Mouse (Mus musculus): ENCODE data around the gene Kcnh4. TPM values are rescaled to one million over a fixed set of nuclear protein-coding genes. Genes with fewer than 3 reads are reported as not detected.

Gene Kcnh4
- total and polyA plus RNA-seq, 3 experiments = not detected

- no peak for TF ChIP-seq TAL1 (conservative IDR thresholded peaks at IDR 0.05; ENCODE audit: low read depth, low read length)
- no peak overlapping the region; the same call in 1 of the 2 replicates for H3K4me3 ChIP-seq (ENCODE audit: low read depth, low read length)
- peaks cover 44% of the 10 kb centered on the region for H3K4me1 ChIP-seq (ENCODE audit: insufficient read depth, low read depth, low read length)
- H3K9me3 ChIP-seq (replicated peaks) = no peaks in the 10 kb centered on the region
- ATAC-seq (ENCODE audit: extremely low read depth, insufficient number of reproducible peaks, low FRiP score, poor library complexity, severe bottlenecking) (no peak), DNase-seq (ENCODE audit: low spot score) (no peak)
- H3K27me3 ChIP-seq (ENCODE audit: insufficient read depth, low read length) = no peaks in the 10 kb centered on the region; the same call in 1 of the 2 replicates
- peaks cover 75% of the 10 kb centered on the region for H3K36me3 ChIP-seq (replicated peaks)
Measured at GRCm38 (mm10) chr11:100703366-100703765, 56.4 kb downstream of the Kcnh4 start.

GRCm38 (mm10) chr11:100702906-100703305 lies 56.8 kb downstream of the Kcnh4 start:
- H3K27me3 ChIP-seq (ENCODE audit: insufficient read depth, low read length) = no peaks in the 10 kb centered on the region; the same call in 1 of the 2 replicates
- DNase-seq (ENCODE audit: low spot score) (no peak), ATAC-seq (ENCODE audit: extremely low read depth, insufficient number of reproducible peaks, low FRiP score, poor library complexity, severe bottlenecking) (no peak)
- peaks cover 40% of the 10 kb centered on the region for H3K4me1 ChIP-seq (ENCODE audit: insufficient read depth, low read depth, low read length)
- H3K36me3 ChIP-seq (replicated peaks) = peaks cover 75% of the 10 kb centered on the region
- H3K9me3 ChIP-seq (replicated peaks) = no peaks in the 10 kb centered on the region
- peak overlapping the region; percentile 55; the same call in 1 of the 2 replicates for H3K4me3 ChIP-seq (ENCODE audit: low read depth, low read length)
- TF ChIP-seq GATA2 (IDR thresholded peaks at IDR 0.05; ENCODE audit: borderline replicate concordance, low read depth, low read length) = no peak

GRCm38 (mm10) chr11:100702081-100702851 lies 57.5 kb downstream of the Kcnh4 start:
- no peak for ATAC-seq (ENCODE audit: extremely low read depth, insufficient number of reproducible peaks, low FRiP score, poor library complexity, severe bottlenecking)
- Histone ChIP-seq H3K4me1 (ENCODE audit: insufficient read depth, low read depth, low read length) (peaks cover 40% of the 10 kb centered on the region), H3K36me3 (replicated peaks) (peaks cover 71% of the 10 kb centered on the region)

GRCm38 (mm10) chr11:100701301-100701700 lies 58.4 kb downstream of the Kcnh4 start:
- TF ChIP-seq TAL1 (conservative IDR thresholded peaks at IDR 0.05; ENCODE audit: low read depth, low read length) = no peak
- TF ChIP-seq GATA1 (IDR thresholded peaks at IDR 0.05; ENCODE audit: borderline replicate concordance, low read length) = no peak
- no peak for TF ChIP-seq POLR2AphosphoS5 (IDR thresholded peaks at IDR 0.05; ENCODE audit: insufficient replicate concordance, low read depth, low read length)
- no peak for TF ChIP-seq CTCF (IDR thresholded peaks at IDR 0.05; ENCODE audit: low read depth, low read length)
- TF ChIP-seq GATA2 (IDR thresholded peaks at IDR 0.05; ENCODE audit: borderline replicate concordance, low read depth, low read length) = no peak

More at GRCm38 (mm10) chr11:100702081-100702851, 57.5 kb downstream of the Kcnh4 start:
- TF ChIP-seq GATA2 (IDR thresholded peaks at IDR 0.05; ENCODE audit: borderline replicate concordance, low read depth, low read length) = no peak
- no peak for TF ChIP-seq GATA1 (IDR thresholded peaks at IDR 0.05; ENCODE audit: borderline replicate concordance, low read length)
- TF ChIP-seq CTCF (IDR thresholded peaks at IDR 0.05; ENCODE audit: low read depth, low read length) = peak; percentile 71
- no peak for TF ChIP-seq TAL1 (conservative IDR thresholded peaks at IDR 0.05; ENCODE audit: low read depth, low read length)
- Histone ChIP-seq H3K27me3 (ENCODE audit: insufficient read depth, low read length) (no peaks in the 10 kb centered on the region; the same call in 1 of the 2 replicates), H3K9me3 (replicated peaks) (no peaks in the 10 kb centered on the region), H3K4me3 (ENCODE audit: low read depth, low read length) (peak overlapping the region; percentile 55; the same call in 1 of the 2 replicates)
- DNase-seq (ENCODE audit: low spot score) = peak; percentile 47

GRCm38 (mm10) chr11:100700710-100701109 lies 59.0 kb downstream of the Kcnh4 start:
- ATAC-seq (ENCODE audit: extremely low read depth, insufficient number of reproducible peaks, low FRiP score, poor library complexity, severe bottlenecking) (no peak), DNase-seq (ENCODE audit: low spot score) (no peak)
- H3K9me3 ChIP-seq (replicated peaks) = no peaks in the 10 kb centered on the region
- H3K4me3 ChIP-seq (ENCODE audit: low read depth, low read length) = no peak overlapping the region
- H3K27me3 ChIP-seq (ENCODE audit: insufficient read depth, low read length) = no peaks in the 10 kb centered on the region; the same call in 1 of the 2 replicates
- H3K4me1 ChIP-seq (ENCODE audit: insufficient read depth, low read depth, low read length) = peaks cover 37% of the 10 kb centered on the region
- H3K36me3 ChIP-seq (replicated peaks) = peaks cover 60% of the 10 kb centered on the region
- TF ChIP-seq TAL1 (conservative IDR thresholded peaks at IDR 0.05; ENCODE audit: low read depth, low read length) (no peak), CTCF (IDR thresholded peaks at IDR 0.05; ENCODE audit: low read depth, low read length) (no peak), GATA1 (IDR thresholded peaks at IDR 0.05; ENCODE audit: borderline replicate concordance, low read length) (no peak), POLR2AphosphoS5 (IDR thresholded peaks at IDR 0.05; ENCODE audit: insufficient replicate concordance, low read depth, low read length) (no peak), GATA2 (IDR thresholded peaks at IDR 0.05; ENCODE audit: borderline replicate concordance, low read depth, low read length) (no peak)

More at GRCm38 (mm10) chr11:100701301-100701700, 58.4 kb downstream of the Kcnh4 start:
- ATAC-seq (ENCODE audit: extremely low read depth, insufficient number of reproducible peaks, low FRiP score, poor library complexity, severe bottlenecking) (no peak), DNase-seq (ENCODE audit: low spot score) (no peak)
- peaks cover 63% of the 10 kb centered on the region for H3K36me3 ChIP-seq (replicated peaks)
- no peak overlapping the region for H3K4me3 ChIP-seq (ENCODE audit: low read depth, low read length)
- H3K27me3 ChIP-seq (ENCODE audit: insufficient read depth, low read length) = no peaks in the 10 kb centered on the region; the same call in 1 of the 2 replicates
- peaks cover 40% of the 10 kb centered on the region for H3K4me1 ChIP-seq (ENCODE audit: insufficient read depth, low read depth, low read length)
- H3K9me3 ChIP-seq (replicated peaks) = no peaks in the 10 kb centered on the region

- ATAC-seq (ENCODE audit: extremely low read depth, insufficient number of reproducible peaks, low FRiP score, poor library complexity, severe bottlenecking) = no peak
- H3K4me3 ChIP-seq (ENCODE audit: low read depth, low read length) = no peak overlapping the region
- H3K9me3 ChIP-seq (replicated peaks) = no peaks in the 10 kb centered on the region
- peaks cover 33% of the 10 kb centered on the region for H3K36me3 ChIP-seq (replicated peaks)
- no peak for DNase-seq (ENCODE audit: low spot score)
- TF ChIP-seq GATA2 (IDR thresholded peaks at IDR 0.05; ENCODE audit: borderline replicate concordance, low read depth, low read length) = no peak
- no peak for TF ChIP-seq POLR2AphosphoS5 (IDR thresholded peaks at IDR 0.05; ENCODE audit: insufficient replicate concordance, low read depth, low read length)
- TF ChIP-seq CTCF (IDR thresholded peaks at IDR 0.05; ENCODE audit: low read depth, low read length) = no peak
- TF ChIP-seq TAL1 (conservative IDR thresholded peaks at IDR 0.05; ENCODE audit: low read depth, low read length) = no peak
- TF ChIP-seq GATA1 (IDR thresholded peaks at IDR 0.05; ENCODE audit: borderline replicate concordance, low read length) = no peak
- peaks cover 7% of the 10 kb centered on the region for H3K27me3 ChIP-seq (ENCODE audit: insufficient read depth, low read length)
- peaks cover 19% of the 10 kb centered on the region for H3K4me1 ChIP-seq (ENCODE audit: insufficient read depth, low read depth, low read length)
Measured at GRCm38 (mm10) chr11:100697921-100698320, 61.8 kb downstream of the Kcnh4 start.

All from G1E (cell line).